Mouse (Mus musculus): ENCODE measurements around the gene Naa16. TPM values are rescaled to one million over a fixed set of nuclear protein-coding genes. Genes with fewer than 3 reads are reported as not detected.

Gene Naa16
- total RNA-seq, 1 experiment from 2014 or later, result 30.2 TPM

- DNase-seq, result no peak
These were observed 92.1 kb downstream of the Naa16 start for GRCm38 (mm10) chr14:79298314-79298992.

DNA sequence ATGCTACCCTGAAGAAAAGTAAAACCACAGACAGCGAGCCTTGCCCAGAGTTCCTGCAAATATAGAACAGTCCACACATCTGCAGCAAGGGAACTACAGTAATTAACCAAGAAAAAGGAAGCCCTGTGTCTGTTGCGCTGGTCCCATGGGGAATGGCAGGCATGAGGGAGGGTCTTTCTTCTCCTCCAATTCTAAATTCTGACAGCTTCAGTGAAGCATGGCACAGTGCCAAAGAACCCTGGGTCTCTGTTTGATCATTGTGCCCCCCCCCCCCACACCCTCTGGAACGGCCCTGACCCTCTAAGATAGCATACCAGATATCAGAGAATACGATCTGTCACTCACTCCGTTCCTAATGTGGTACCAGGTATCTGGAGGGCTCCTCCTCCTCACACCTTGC, 93.7 kb downstream of the Naa16 start:
- no peak for DNase-seq

DNA sequence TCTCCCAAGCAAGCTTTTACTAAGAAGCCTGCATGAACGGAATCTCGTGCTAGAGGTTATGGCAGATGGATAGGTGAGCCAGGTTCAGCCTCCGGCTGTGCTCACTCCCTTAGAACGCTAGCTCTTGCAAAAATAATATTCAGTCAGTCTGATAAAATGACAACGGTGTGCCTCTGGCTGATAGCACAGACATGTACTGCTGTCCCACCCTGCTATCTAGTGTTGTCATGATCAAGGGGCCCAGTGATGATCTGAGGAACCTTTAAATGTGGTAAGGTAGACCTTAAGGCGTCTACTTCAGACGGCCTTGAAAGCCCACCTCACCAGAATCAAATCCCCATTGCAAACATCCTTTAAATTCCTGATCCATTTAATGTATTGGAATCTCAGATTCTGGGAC, 94.4 kb downstream of the Naa16 start:
- DNase-seq, result no peak

DNA sequence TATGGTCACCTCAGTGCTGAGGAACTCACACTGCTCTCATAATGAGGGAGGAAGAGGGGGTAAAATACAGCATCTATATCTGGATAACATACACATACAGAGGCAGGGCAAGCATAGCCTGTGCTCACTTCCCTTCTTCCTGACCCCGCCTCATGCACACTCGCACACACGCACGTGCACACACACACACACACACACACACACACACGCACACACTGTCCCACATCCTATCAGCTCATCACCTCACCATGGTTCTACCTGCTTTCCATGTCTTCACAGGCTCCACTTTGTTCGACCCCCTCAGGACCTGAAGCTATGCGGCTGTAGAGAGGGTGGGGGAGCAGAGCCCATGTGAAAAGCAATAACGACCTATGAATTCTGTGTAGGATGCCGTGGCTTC, 95.0 kb downstream of the Naa16 start:
- no peak for DNase-seq

- DNase-seq, result no peak
These were observed 95.6 kb downstream of the Naa16 start for GRCm38 (mm10) chr14:79294950-79295349.

DNA sequence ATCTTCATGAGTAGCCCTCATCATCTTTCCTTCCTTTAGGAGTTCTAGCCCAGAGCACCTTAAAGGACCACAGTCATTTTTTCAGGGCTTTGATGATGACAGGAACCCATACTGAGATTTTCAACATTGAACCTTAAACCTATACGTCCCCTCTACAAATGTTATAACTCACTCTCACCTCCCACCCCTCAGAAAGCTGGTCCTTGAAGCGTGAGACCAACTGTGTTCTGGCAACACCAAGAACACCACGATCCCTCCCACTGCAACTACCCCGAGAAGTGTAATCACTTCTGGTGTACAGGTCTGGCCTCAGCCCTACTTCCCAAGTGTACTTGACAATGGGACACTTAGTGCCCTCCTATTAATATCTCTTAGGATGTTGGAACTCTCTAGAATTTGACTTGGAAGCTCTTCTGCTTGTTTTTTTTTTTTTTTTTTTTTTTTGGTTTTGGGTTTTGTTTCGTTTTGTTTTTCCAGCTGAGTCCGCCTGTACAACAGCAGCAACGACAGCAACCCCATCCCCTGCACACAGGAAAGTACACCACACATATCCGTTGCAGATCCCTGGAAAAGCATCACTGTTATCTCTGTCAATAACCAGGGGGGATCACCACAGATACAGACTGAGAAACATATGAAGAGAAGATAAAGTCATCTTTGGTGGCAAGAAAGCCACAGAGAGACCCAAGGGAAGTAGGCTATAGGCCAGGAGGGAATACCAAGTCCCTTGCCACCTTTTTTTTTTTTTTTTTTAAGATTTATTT, 96.3 kb downstream of the Naa16 start:
- no peak for DNase-seq

- no peak for DNase-seq
These were observed 97.3 kb downstream of the Naa16 start for GRCm38 (mm10) chr14:79293119-79293780.

DNA sequence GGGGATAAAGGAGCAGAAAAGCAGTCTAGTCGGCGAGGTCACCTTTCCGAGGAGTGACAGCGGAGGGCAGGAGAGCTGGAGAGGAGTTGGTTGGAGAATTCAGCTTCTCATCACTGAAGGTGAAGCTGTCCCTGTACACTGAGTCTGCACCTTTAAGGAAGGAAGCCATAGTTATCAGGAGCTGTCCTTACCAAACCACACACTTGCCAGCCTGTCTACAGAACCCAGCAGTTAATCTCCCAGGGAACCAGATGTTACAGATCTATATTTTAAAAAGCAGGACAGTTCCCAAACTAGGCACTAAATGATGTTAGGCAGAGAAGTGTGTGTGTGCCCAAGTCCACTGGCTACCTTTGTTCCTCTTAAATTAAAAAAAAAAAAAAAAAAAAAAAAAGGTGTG, 98.9 kb downstream of the Naa16 start:
- DNase-seq, result no peak

DNA sequence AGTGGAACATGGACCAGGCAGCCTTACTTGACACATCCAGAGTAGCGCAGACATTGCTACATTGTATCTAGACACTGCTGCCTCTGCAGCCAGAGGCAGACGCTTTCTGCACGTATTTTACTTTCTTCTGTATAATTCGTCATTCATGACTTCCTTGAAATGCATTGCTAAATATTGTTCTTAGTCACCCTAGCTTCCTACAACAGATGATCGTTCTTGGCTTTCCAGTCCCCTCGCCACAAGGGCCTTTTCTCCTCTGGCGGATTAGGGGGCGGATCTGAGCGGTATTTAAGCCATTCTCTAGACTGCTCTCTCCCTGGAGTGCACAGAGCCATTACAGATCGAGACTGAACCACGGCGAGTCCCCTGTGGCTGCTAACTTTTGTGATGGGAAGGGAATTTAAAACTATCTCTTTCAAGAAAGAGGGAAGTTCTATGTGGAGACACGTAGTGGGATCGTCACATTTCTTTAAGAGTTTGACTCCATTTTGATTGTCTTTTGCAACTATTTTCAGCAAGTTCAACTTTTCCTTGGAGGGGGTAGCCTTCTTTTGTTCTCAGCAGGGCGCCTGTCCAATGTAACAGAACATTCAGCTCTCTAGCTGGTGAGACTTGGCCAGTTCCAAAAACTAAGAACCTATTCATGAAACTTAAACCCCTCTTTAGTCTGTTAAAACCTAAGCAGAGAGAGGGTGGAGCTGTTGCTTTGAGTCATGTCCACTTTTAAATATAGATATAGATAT, 99.7 kb downstream of the Naa16 start:
- DNase-seq, result no peak

GRCm38 (mm10) chr14:79289909-79290308, 100.7 kb downstream of the Naa16 start:
- DNase-seq, result no peak

DNA sequence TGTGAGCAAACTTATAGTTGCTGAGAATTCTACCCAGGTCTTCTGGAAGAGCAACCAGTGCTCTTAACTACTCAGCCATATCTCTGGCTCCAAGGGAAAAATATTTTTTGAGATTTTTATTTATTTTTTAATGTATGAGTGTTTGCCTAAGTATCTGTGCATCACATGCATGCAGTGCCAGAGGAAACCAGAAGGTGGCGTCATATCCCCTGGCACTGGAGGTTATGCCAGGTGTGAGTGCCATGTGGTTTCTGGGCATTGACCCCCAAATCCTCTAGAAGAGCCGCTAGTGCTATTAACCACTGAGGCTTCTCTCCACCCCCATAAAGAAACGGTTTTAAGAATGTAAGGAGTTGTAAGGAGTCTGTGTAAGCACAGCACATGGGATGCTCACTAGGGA, 102.3 kb downstream of the Naa16 start:
- no peak for DNase-seq

GRCm38 (mm10) chr14:79287251-79287863, 103.2 kb downstream of the Naa16 start:
- no peak for DNase-seq

GRCm38 (mm10) chr14:79285549-79285948, 105.0 kb downstream of the Naa16 start:
- DNase-seq, result no peak

GRCm38 (mm10) chr14:79284616-79285015, 106.0 kb downstream of the Naa16 start:
- no peak for DNase-seq

GRCm38 (mm10) chr14:79283952-79284351, 106.6 kb downstream of the Naa16 start:
- DNase-seq, result no peak

DNA sequence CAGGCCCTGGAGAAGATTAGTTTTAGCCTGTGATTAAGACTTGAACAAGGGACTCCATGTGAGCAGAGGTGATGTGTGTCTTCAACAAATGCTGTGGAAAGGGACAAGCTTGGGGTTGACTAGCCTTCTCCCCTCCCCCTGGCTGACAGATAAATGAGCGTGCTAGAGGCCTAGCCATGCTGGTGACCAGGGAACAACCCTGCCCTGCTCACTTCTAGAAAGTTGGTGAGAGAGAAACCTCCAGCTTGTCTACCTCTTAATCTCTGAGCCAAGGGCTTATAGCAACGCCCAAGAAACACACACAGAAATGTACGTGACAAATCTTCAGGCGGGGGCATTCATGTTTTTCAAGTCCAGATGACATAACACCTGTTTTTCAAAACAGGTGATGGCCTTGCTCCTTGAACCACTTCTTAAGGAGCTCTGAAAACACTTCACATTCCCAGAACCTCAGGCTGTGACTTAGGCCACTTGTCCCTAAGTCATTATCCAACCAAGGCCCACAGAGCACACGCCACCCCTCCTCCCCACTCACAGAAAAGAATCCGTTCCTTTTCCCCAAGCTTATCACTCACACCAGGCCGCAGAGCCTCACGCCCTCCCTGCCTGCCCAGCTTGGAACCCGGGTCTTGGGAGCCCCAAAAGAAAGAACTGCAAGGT, 108.6 kb downstream of the Naa16 start:
- DNase-seq, result no peak

DNA sequence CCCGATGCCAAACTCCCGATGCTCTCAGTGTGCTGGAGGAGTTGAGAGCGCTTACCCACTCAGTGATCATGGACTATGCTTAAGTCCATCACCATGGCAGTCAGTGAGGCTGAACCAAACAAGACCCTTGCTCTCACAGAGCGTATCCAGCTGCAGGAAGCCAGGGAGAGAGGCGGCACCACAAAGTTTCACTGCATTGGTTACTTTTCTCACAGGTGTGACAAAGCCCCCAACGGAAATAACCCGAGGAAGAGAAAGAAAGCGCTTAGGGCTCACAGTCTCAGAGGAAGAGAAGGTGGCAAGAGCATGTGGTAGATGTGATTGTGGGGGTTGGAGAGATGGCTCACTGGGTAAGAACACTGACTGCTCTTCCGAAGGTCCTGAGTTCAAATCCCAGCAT, 110.1 kb downstream of the Naa16 start:
- no peak for DNase-seq

- DNase-seq, result no peak
These were observed 111.1 kb downstream of the Naa16 start for GRCm38 (mm10) chr14:79279494-79279893.

- DNase-seq, result no peak
These were observed 111.7 kb downstream of the Naa16 start for GRCm38 (mm10) chr14:79278927-79279326.

GRCm38 (mm10) chr14:79277922-79278321, 112.7 kb downstream of the Naa16 start:
- peak; percentile 36 for DNase-seq

GRCm38 (mm10) chr14:79275870-79276395, 114.6 kb downstream of the Naa16 start:
- no peak for DNase-seq

Measured in adrenal gland, postnatal 25 days (tissue).